Mouse (Mus musculus): ENCODE measurements around the gene Tpbpa. TPM values are rescaled to one million over a fixed set of nuclear protein-coding genes. Genes with fewer than 3 reads are reported as not detected.

Gene Tpbpa
- polyA plus RNA-seq, 1 experiment from 2014 or later = not detected

Other genes with a start within 250 kb of the Tpbpa start
- gene BC051665, start 155.6 kb downstream of the Tpbpa start, polyA plus RNA-seq (2016; fragmentation: Nextera tagmentation; extraction: Ambion mirVana) = not detected in 2 replicates
- gene Ctsll3, start 139.1 kb downstream of the Tpbpa start, polyA plus RNA-seq (2016; fragmentation: Nextera tagmentation; extraction: Ambion mirVana) = not detected in 2 replicates
- gene 4930486L24Rik, start 77.5 kb downstream of the Tpbpa start, polyA plus RNA-seq (2016; fragmentation: Nextera tagmentation; extraction: Ambion mirVana) = 0.14 TPM in 1 of 2 replicates, not detected in the other
- gene Gm49392, start 45.1 kb downstream of the Tpbpa start, polyA plus RNA-seq (2016; fragmentation: Nextera tagmentation; extraction: Ambion mirVana) = not detected in 2 replicates
- 1.2 and 1.3 TPM in 2 replicates for gene Ctla2b, start 44.5 kb downstream of the Tpbpa start, polyA plus RNA-seq (2016; fragmentation: Nextera tagmentation; extraction: Ambion mirVana)
- gene Tpbpb, start 37.1 kb downstream of the Tpbpa start, polyA plus RNA-seq (2016; fragmentation: Nextera tagmentation; extraction: Ambion mirVana) = not detected in 2 replicates
- not detected in 2 replicates for gene Gm49393, start 6.4 kb downstream of the Tpbpa start, polyA plus RNA-seq (2016; fragmentation: Nextera tagmentation; extraction: Ambion mirVana)
- 0.96 and 1.1 TPM in 2 replicates for gene Gm49391, start 5.4 kb downstream of the Tpbpa start, polyA plus RNA-seq (2016; fragmentation: Nextera tagmentation; extraction: Ambion mirVana)
- gene Ctla2a, start 5.4 kb downstream of the Tpbpa start, polyA plus RNA-seq (2016; fragmentation: Nextera tagmentation; extraction: Ambion mirVana) = 8.2 and 11.0 TPM in 2 replicates
- not detected in 2 replicates for gene Ctsj, start 64.0 kb upstream of the Tpbpa start, polyA plus RNA-seq (2016; fragmentation: Nextera tagmentation; extraction: Ambion mirVana)
- not detected in 2 replicates for gene Ctsq, start 98.6 kb upstream of the Tpbpa start, polyA plus RNA-seq (2016; fragmentation: Nextera tagmentation; extraction: Ambion mirVana)
- not detected in 2 replicates for gene Ctsr, start 222.3 kb upstream of the Tpbpa start, polyA plus RNA-seq (2016; fragmentation: Nextera tagmentation; extraction: Ambion mirVana)

All from forebrain, embryonic 12.5 days (tissue).